Mouse (Mus musculus): ENCODE data around the gene Sulf2.
A peak's percentile ranks its signal among the peaks of the same experiment; 100 is the strongest.

The Sulf2 gene

DNA sequence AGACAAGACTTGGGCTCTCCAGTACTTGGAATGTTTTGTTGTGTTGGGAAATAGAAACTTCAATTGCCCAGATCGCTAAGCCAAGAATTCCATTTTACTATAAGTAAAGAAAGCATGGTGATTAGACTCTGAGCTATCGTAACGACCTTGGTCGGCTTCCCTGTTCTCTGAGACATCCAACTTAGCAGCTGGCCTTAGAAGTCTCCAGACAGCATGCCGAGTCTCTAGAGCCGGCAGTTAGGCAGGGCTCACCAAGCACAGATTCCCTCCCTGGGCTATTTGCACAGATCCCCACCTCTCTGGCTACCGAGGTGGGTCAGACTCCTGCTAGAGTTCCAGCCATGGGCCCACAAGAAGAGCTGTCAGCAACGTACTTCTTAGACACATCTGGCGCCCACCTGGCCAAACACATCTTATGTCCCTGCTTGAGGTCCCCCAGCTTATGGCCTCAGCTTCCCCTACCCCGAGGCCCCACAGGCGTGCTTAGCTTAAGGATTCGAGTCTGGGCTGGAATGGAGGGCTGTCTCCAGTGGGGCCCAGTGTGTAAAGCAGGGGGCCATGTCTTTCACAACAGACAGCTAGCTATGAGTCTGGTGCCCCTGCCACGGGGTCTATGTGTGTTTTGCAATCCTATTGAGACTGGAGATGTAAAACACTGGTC is 6.7 kb downstream of the Sulf2 start:
- DNase-seq: no peak

DNA sequence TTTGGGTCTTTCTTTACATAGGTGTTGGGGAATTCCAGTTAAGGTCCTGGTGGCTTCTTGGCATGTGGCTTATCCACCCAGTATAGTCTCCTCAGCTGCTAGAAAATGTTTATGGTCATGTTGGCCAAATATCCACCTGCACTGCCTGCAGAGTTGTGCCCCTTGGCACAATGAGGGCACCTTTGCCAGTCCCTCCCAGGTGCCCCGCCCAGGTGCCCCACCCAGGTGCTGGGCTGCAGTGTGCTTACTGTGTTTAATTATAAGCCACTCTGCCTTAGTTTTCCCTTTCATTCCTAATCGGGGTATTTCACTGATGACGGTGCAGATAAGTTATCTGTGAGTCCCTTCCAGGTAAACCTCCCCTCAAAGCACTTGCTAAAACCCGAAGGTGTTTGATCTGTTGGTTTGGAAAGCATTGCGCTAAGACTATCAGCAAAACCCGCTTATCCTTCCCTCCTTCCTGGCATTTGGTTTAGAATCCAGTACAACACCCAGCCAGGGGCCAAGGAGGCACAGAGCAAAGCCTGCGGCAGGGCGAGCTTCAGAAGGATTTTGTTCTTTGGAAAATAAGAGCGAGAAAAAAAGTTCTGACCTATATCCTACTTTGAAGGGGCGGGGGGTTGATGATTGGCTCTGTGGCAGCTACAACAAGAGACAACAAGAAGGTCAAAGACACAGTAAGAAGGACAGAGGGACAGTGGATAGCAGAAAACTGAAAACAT is 7.4 kb downstream of the Sulf2 start:
- no peak for DNase-seq

DNA sequence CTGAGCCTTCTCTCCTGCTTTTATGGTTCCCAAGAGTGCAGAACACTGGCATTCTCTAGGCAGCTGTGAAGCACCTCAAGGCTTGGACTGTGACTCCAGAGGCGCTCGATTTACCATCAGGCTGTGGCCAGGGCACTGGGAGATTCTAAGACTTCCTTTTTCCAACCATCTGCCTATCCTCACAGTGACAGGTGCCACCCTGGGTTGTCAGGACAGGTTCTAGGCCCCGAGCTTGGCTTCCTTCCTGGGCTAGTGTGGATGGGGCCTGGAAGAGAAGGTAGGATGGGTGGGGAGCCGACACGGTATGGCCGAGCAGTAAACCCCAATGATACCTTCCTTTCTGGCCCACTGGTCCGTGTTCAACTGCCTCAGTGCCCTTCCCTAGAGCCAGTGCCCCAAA is 9.0 kb downstream of the Sulf2 start:
- DNase-seq: no peak

DNA sequence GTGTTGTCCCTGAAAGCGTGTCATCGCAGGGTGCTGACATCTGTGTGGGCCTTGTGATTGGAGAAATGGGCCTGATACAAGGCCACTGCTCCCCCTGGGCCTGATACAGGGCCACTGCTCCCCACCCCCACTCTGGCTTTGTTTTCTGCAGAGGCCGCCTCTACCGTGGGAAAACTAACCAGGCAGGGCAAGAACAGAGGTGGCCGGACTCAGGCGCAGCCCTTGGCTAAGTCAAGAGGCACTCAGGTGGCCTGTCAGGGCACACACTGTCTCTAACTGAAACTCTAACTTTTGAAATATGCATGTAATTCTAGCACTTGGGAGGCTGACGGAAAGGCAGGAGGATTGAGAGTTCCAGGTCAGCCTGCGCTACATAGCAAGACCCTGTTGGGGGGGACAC is 10.4 kb downstream of the Sulf2 start:
- DNase-seq: no peak

DNA sequence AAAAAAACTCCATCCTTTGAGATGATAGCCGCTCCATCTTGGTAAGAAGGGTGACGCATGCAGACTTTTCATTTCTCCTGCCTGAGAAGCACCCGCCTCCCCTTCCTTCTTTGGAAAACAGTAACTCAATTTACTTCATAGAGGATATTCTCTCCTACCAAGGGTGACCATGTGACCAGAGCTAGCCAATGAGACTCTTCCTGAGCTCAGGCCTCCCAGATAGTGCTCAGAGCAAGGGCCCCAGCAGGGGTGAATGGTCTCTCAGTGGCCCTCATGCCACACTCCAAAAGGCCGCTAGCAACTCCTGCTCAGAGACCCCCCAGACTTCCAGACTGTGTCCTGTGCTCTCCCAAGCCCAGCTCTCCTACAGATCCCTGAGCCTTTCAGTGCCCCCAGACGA is 11.6 kb downstream of the Sulf2 start:
- DNase-seq: no peak

DNA sequence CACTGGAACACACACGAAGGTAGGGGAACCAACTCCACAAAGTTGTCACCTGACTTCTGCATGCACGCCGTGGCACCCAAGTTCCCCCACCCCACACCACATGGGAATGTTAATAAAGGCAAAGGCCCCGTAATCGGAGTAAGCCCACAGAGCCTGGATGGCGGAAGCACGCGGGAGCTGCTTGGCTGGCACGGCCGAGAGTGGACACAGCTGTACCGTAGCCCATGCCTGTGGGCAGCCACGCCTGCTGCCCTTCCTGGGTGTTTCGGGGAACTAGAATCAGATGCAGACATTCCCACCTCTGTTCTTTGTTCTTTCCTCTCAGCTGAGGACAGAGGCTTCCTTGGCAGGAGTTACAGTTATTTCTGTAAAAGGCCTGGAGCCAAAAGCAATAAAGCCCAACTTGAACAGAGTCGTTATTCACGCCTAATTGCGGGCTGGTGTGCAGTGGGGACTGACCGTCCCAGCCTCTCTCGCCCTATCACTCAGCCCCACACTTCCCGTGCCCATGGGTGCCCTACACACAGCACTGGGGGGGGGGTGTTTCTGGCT is 12.8 kb downstream of the Sulf2 start:
- peak; percentile 77 for DNase-seq

DNA sequence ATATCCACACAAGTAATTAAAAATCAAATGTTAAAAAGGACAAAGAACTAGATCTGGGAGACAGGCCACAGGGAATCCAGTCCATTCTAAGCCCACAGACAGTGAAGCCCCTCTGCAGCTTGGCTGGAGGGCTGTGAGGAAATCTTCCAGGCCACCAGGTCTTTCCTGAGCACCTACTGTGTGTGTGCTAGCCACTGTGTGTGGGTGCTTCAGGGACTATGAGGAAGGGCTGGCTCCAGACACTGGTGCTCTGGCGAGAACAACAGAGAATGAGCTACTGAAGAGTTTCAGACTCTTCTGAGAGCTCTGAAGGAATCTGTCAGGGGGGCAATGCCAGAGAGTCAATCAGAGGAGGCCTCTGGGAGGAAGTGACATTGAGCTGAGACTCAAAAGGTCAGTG is 13.6 kb downstream of the Sulf2 start:
- DNase-seq: no peak

DNA sequence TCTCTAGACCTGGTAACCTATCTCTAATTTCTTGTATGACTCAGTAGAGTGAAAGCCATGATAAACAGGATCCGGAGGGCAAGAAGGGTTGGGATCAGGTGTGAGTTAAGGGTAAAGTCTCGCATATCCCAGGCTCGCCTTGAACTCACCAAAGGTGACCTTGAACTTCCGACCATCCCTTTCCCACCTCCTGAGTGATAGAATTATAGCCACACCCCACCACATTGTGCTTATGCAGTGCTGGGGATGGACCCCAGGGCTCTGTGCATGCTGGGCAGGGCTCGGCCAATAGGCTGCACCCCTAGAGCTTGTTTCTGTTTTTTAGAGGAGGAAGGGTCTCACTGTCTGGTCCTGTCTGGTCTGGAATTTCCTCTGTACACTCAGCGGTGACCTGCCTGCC is 14.4 kb downstream of the Sulf2 start:
- DNase-seq: no peak

DNA sequence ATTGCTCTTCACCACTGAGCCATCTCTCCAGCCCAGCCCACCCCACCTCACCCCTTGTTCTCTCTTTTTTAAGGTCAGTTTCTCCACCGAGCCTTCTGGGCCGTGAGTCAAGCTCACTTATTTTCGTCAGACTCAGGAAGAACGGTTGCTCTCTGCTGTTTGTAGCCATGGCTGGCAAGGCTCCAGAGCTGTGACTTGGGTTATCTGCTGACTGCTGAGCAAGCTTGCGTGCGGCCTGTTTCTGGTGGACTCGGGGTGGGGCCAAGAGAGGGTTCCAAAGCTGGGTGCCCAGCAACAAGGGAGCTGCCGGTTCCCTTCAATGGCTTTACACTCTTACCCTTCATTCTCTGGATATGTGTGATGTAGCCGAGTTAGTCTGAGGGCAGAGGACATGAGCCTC is 15.0 kb downstream of the Sulf2 start:
- peak; percentile 80 for DNase-seq

DNA sequence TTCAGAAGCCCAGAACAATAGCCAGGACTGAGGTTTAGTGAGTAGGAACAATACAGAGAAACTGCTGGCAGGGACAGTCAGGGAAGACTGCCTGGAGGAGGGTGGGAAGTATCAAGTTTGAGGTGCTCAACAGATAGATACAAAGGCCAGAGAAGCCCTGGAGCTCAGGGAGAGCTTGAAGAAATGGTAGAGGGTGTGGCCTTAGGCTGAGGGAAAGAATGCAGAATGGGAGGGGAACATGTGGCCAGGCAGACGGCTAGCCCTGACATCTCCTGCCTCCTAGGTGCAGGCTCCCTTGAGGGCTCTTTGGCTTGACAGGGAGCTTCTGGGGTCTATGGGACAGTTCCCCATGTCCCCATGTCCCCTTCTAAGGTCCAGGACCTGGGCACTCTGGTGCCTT is 17.2 kb downstream of the Sulf2 start:
- no peak for DNase-seq

DNA sequence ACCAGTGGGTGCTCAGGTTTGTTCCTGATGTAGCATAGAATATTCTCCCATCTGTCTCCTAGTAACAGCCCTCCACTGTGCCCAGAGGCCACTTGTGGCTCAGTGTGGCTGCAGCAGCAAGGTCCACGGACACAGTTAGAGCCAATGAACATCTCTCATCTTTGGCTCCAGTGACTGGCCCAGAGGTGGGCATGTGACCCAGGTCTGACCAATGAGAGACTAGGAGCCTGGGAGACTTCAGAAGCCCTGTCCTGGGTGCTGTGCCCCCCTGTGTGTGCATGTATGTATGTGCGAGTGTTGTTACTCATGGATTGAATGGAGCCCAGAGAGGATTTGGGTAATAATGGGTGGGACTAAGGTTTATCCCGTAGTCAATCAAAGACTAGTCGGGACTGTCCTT is 18.0 kb downstream of the Sulf2 start:
- DNase-seq: no peak

DNA sequence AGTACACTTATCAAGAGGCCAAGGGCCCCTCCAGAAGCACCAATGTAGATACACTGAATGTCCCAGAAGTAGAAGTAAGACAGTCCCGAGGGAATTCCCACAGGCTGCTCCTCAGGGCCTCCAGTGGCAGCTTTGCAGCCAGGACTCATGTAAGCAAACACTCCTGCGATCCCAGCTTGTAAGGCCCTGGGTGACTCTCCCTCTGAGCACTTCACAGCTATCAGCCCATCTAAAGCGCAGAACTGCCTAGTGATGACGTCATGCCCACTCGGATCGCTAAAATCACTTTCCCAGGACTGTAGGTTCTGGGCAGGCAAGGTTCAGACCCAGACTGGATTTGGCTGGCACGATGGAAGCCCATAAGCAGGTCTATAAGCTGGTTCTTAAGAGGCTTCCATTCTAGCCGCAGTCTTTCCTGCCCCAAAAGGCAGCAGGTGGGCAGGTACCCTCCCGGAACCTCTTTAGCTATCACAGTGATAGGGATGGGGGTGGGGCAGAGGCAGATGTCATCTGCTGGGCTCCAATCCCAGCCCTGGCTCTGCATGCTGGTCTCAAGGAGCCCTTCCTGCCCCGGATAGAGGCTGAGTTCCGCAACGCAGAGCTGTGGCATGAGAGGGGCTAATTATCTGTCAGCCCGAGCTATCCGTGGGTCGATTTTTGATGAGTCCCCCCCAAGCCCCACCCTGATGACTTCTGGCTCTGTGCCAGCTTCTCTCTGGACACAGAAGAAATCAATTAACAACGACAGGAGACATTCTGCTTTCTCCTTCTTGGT is 19.6 kb downstream of the Sulf2 start:
- no peak for DNase-seq

DNA sequence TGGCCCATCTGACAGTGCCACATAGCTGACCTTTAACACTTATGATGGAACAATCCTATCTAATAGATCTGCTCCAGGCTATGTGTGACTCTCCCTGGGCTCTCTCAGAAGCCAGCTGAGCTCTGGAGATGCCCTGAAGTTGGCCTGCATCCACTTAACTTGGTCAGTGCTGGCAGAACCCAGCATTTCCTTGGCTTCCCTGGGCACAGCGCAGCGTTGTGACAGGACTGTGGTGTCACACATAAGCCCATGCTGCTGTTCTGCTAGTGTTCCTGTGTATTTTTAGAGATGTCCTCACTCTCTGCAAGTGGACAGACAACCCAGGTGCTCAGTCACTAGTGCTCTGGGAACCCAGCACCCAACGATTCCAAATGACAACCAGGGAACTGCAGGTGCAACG is 26.7 kb downstream of the Sulf2 start:
- DNase-seq: no peak

DNA sequence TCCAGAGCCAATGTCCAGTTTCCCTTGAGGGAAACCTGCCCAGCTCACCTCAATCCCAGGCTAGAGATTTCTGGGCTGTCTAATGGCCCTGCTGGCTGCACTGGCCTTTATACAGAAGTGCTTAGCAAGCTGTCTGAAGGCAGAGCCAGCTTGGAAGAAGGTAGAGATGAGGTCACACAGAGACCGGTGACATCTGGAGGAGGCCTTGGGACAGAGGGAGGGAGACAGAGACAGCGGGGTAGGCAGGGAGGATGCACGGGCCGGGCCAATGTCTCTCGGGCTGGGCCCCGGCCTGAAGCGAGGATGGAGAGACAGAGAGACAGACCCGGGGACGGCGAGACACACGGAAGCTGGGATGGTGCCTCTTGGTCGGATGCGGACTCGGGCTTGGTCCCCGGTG is 27.4 kb downstream of the Sulf2 start:
- DNase-seq: no peak

DNA sequence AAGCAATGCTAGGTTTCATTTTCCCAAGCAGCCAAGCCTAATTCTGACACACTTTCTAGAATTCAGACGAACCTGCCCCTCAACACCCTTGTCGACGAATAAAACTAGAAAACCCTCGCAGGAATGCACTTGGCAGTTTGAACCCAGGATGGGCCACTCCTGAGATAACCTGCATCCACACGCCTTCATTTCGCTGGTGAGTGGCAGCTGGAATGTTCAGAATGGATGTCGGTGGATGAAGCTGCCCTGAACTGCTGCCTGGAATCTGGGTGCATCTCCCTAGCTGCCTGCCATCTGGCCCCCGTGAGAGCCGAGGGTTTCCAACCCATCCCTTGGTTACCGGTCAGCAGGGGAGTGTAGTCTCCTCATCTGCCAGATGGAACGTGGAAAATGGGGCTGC is 29.1 kb downstream of the Sulf2 start:
- DNase-seq: no peak

DNA sequence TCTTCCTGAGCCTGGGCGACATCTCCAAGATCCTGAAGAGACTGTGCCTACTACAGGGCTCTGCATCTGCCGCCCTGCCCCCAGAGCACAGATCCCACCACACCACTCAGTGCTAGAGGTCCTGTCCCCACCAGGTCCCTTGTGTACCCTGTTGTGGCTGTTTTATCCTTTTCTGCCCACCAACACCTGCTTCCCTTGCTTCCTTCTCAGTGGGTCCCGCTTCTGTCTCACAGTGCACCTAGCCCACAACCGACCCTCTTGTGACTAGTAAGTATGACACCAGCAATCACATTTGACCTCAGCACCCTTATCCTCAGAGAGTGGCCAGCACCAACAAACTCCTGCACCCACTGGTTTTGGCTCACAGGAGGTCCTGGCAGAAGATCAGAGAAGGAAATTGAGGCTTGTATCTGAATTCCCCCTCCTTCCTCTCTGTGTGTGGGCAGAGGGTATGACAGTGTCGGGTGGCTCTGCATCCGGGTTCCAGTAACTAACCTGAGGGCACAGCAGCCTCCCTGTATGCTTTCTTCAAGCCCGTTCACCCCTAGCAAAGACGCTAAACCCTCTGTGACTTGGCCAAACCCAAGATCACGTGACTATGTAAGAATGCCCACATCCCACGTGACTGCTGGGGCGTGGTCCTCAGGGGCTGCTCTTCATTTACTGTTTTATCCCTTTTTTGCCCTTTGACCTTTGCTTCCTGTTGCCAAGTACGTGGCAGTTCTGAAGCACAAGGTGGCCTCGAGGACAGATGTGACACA is 29.8 kb downstream of the Sulf2 start:
- DNase-seq: no peak

DNA sequence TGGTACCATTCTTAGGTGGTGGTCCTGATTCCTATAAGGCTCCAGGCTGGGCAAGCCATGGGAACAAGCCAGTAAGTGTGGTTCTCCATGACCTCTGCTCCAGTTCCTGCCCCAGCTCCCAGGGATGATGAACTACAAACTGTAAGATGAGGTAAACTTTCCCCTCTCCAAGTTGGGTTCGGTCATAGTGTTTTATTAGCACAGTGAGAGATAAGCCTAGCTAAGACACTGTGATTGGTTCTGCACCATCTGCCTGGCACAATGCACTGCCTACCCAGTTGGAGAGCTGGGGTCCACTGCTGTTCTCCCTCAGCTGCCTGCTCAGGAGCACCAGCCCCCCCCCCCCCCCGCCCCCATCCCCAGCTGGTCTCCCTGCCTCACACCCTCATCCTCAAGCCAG is 30.4 kb downstream of the Sulf2 start:
- no peak for DNase-seq

DNA sequence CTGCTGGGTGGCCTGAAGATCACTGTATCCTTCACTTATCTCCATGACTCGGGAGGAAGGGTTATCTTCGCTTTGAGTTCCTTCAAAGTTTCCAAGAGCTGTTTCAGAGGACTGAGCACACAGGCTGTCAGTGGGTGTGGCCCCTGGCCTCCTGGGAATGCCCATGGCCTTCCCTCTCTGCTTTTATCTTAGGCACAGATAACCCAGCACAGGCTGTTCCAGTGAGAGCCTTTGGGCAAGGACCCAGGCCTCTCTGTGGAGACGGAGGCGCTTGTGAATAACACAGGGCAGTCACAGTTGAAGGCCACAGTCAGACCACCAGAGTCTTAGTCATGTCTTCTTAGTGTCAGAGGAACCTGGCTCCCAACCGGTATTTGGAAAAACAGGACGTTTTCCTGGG is 32.7 kb downstream of the Sulf2 start:
- DNase-seq: no peak

DNA sequence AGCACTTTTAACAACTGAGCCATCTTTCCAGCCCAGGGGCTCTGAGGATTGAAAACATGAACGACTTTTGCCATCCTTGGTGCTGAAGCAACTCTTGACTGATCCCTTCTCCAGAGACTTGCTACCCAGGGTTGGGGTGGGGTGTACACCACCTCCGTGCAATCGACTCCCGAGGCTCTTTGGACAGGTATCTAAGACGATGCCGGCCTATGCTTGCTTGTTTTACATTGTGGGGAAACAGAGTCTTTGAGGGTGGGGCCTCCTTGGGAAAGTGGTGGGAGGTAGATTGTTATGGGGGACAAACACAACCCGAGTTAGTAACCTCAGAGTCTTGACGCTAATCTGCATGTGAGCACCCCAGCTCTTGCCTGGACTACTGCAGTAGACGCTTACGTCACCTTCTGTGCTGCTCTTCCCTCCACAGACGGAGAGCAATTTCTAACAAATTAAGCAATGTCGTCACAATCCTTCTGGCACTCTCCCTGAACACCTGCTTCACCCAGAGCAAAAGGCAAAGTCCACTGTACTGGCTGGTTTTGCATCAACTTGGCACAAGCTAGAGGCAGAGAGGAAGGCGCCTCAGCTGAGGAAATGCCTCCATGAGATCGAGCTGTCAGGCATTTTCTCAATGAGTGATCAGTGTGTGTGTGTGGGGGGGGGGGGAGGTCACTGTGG is 33.6 kb downstream of the Sulf2 start:
- no peak for DNase-seq

DNA sequence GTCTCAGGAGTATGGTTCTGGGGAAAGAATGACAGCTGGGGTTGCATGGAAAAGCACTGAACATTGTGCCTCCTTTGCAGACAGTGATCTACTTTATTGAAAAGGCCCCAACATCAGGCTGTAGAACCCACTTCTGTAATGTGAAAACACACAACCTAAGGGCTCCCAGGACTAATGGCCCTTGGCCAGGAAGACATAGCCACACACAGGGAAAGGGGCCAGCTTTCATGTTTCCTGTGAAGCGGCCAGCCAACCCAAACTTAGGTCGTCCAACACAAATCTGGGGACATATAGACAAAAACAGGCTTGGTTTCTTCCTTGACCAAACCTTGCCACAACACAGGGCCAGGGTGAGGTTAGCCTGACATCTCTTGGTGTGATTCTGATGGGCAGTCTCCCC is 35.5 kb downstream of the Sulf2 start:
- no peak for DNase-seq

DNA sequence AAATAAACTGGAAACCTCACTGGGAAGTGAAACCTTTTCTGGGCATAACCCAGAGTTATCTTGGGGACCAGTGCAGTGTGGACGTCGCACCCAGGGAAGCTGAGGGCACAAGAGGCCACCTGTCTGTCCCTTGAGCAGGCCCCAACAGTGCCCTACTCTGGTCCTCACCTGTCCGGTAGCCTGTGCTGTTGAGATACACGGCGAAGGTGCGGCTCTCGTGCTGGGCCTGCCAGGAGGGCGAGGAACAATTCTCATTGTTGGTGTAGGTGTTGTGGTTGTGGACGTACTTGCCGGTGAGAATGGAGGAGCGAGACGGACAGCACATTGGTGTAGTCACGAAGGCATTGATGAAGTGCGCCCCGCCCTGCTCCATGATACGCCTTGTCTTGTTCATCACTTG is 38.8 kb downstream of the Sulf2 start:
- DNase-seq: no peak

DNA sequence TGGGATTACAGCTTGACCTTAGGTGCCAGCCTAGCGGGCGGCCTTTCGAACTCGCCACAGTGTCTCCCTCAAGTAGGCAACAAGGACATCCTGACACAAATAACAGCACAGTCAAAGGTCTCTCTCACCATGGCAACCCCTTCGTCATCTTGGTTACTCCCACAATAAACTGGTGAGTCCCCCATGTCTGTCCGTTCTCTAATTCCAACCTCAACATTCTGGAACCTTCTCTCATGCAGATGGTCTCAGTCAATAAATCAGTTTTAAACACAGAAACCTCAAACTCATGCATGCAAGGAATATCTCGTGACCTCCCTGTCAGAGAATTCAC is 39.2 kb downstream of the Sulf2 start:
- no peak for DNase-seq

All from layer of hippocampus, adult 9-11 months (tissue).